In the genomic region with DNA sequence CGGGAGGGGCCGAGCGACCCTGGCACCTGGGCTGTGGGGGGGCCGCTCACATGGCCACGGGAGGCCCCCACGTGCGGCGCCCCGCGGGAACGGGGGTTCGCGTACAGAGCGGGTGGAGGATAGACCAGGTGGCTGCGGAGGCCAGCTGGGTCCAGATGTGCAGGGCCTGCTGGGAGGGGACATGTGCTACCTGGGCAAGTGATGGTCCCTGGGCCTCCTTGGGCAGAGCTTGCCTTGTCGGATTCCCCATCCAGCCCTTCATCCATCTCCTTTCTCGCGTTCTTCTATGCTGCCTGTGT, we compare ENCODE assay signal across 8 mouse cellular contexts. TPM values are rescaled to one million over a fixed set of nuclear protein-coding genes. Genes with fewer than 3 reads are reported as not detected.
DNase-seq lines count a peak whose midpoint lies in the region; ATAC-seq lines count a peak whose summit lies in the region.

No protein-coding gene starts in this region.

- no peak for ATAC-seq in liver, embryonic 11.5 days (replicated peaks; ENCODE audit: low FRiP score)
- peak; percentile 36 for ATAC-seq in forebrain, embryonic 12.5 days (ENCODE audit: low FRiP score)
- no peak for ATAC-seq in liver, embryonic 13.5 days (ENCODE audit: low read depth)
- no peak for ATAC-seq in monocyte, adult 5-6 weeks (replicated peaks; ENCODE audit: insufficient number of reproducible peaks, low FRiP score, low TSS enrichment, poor library complexity, severe bottlenecking)

- H3K9me3 ChIP-seq in liver, embryonic 11.5 days (ENCODE audit: control insufficient read depth, low read length) = no peaks in the 10 kb centered on the region
- H3K9me3 ChIP-seq in forebrain, embryonic 12.5 days = no peaks in the 10 kb centered on the region
- no peaks in the 10 kb centered on the region for H3K9me3 ChIP-seq in liver, embryonic 13.5 days (replicated peaks)

- H3K36me3 ChIP-seq in liver, embryonic 11.5 days (ENCODE audit: control insufficient read depth, insufficient read depth, low read length) = no peaks in the 10 kb centered on the region
- H3K36me3 ChIP-seq in forebrain, embryonic 12.5 days (replicated peaks) = no peaks in the 10 kb centered on the region
- no peaks in the 10 kb centered on the region for H3K36me3 ChIP-seq in liver, embryonic 13.5 days

- WGBS in liver, embryonic 11.5 days = under 1% methylated on average over 18 of the region's 18 CpGs
- 1% methylated on average over 16 of the region's 18 CpGs for WGBS in forebrain, embryonic 12.5 days
- WGBS in liver, embryonic 13.5 days (ENCODE audit: insufficient replicate concordance) = 1% methylated on average over 18 of the region's 18 CpGs

- H3K4me1 ChIP-seq in liver, embryonic 11.5 days (replicated peaks; ENCODE audit: control insufficient read depth, insufficient read depth, low read length) = peaks cover 9% of the 10 kb centered on the region
- peaks cover 29% of the 10 kb centered on the region for H3K4me1 ChIP-seq in forebrain, embryonic 12.5 days
- peaks cover 13% of the 10 kb centered on the region for H3K4me1 ChIP-seq in liver, embryonic 13.5 days (replicated peaks)

- peak overlapping the region; percentile 64 for H3K4me2 ChIP-seq in liver, embryonic 11.5 days
- H3K4me2 ChIP-seq in forebrain, embryonic 12.5 days = peak overlapping the region; percentile 99
- peak overlapping the region; percentile 65 for H3K4me2 ChIP-seq in liver, embryonic 13.5 days

- peak overlapping the region; percentile 57 for H3K4me3 ChIP-seq in liver, embryonic 11.5 days (ENCODE audit: low read depth, low read length)
- peak overlapping the region; percentile 80 for H3K4me3 ChIP-seq in forebrain, embryonic 12.5 days (replicated peaks)
- peak overlapping the region; percentile 53 for H3K4me3 ChIP-seq in liver, embryonic 13.5 days (replicated peaks)

- H3K9ac ChIP-seq in liver, embryonic 11.5 days (ENCODE audit: low read depth, low read length) = no peak overlapping the region
- peak overlapping the region; percentile 77 for H3K9ac ChIP-seq in forebrain, embryonic 12.5 days
- no peak overlapping the region for H3K9ac ChIP-seq in liver, embryonic 13.5 days

- DNase-seq in liver, embryonic 11.5 days (ENCODE audit: low spot score) = no peak
- DNase-seq in liver = no peak
- DNase-seq in cerebellum, adult 9-11 months = peak; percentile 61
- no peak for DNase-seq in liver, embryonic 13.5 days
- DNase-seq in lung, postnatal 14 days = no peak
- DNase-seq in layer of hippocampus, adult 9-10 months (ENCODE audit: low spot score) = no peak

- H3K27me3 ChIP-seq in liver, embryonic 11.5 days (replicated peaks; ENCODE audit: control insufficient read depth, insufficient read depth, low read length) = peaks cover 82% of the 10 kb centered on the region
- H3K27me3 ChIP-seq in forebrain, embryonic 12.5 days = peaks cover 74% of the 10 kb centered on the region
- peaks cover 94% of the 10 kb centered on the region for H3K27me3 ChIP-seq in liver, embryonic 13.5 days

- no peak overlapping the region for H3K27ac ChIP-seq in liver, embryonic 11.5 days (ENCODE audit: low read depth, low read length)
- H3K27ac ChIP-seq in forebrain, embryonic 12.5 days = no peak overlapping the region
- H3K27ac ChIP-seq in liver, embryonic 13.5 days = no peak overlapping the region

RNA-seq across cellular contexts. Expression of a gene that starts 0.7 kb away (rescaled TPM):
- 46.9 and 50.0 TPM in 2 replicates for polyA plus RNA-seq in liver, embryonic 11.5 days (2014; fragmentation: Nextera tagmentation; extraction: Ambion mirVana)
- polyA plus RNA-seq in forebrain, embryonic 12.5 days (2016; fragmentation: Nextera tagmentation; extraction: Ambion mirVana) = 195 and 197 TPM in 2 replicates
- 11.3 and 12.1 TPM in 2 replicates for polyA plus RNA-seq in liver, embryonic 13.5 days (2015; fragmentation: Nextera tagmentation; extraction: Ambion mirVana)
- total RNA-seq in monocyte, adult 5-6 weeks (2017) = 28.3 to 50.2 TPM (median 29.2 TPM) in 3 replicates
